Mouse (Mus musculus): ENCODE results near the gene Olfr963. TPM values are rescaled to one million over a fixed set of nuclear protein-coding genes. Genes with fewer than 3 reads are reported as not detected.

Olfr963 gene
- polyA plus RNA-seq, 1 experiment, result not detected

GRCm38 (mm10) chr9:39708958-39709357 is 42.0 kb downstream of the Olfr963 start:
- H3K4me3 ChIP-seq (ENCODE audit: control insufficient read depth, low read depth, low read length), result no peak overlapping the region
- no peak overlapping the region for H3K27ac ChIP-seq (ENCODE audit: control insufficient read depth, insufficient read depth, low read depth, low read length)
- H3K27me3 ChIP-seq (ENCODE audit: control insufficient read depth, insufficient read depth, low read length), result no peaks in the 10 kb centered on the region
- H3K36me3 ChIP-seq (ENCODE audit: control insufficient read depth, insufficient read depth, low read length), result no peaks in the 10 kb centered on the region
- TF ChIP-seq POLR2A (IDR thresholded peaks at IDR 0.05; ENCODE audit: control insufficient read depth, low read depth, low read length) (no peak), CTCF (IDR thresholded peaks at IDR 0.05; ENCODE audit: control insufficient read depth, insufficient read depth, insufficient replicate concordance, low read depth, low read length) (no peak)
- no peaks in the 10 kb centered on the region for H3K4me1 ChIP-seq (ENCODE audit: control insufficient read depth, insufficient read depth, low read length)

GRCm38 (mm10) chr9:39711053-39711452 is 44.0 kb downstream of the Olfr963 start, which contains the start of gene Olfr965:
Gene Olfr965, plus strand, starts transcription at chr9:39711353.
- no peaks in the 10 kb centered on the region for H3K4me1 ChIP-seq (ENCODE audit: control insufficient read depth, insufficient read depth, low read length)
- no peaks in the 10 kb centered on the region for H3K36me3 ChIP-seq (ENCODE audit: control insufficient read depth, insufficient read depth, low read length)
- TF ChIP-seq POLR2A (IDR thresholded peaks at IDR 0.05; ENCODE audit: control insufficient read depth, low read depth, low read length), result no peak
- no peak for TF ChIP-seq CTCF (IDR thresholded peaks at IDR 0.05; ENCODE audit: control insufficient read depth, insufficient read depth, insufficient replicate concordance, low read depth, low read length)
- H3K27me3 ChIP-seq (ENCODE audit: control insufficient read depth, insufficient read depth, low read length), result no peaks in the 10 kb centered on the region
- no peak within 1 kb of the TSS for H3K27ac ChIP-seq (ENCODE audit: control insufficient read depth, insufficient read depth, low read depth, low read length)
- H3K4me3 ChIP-seq (ENCODE audit: control insufficient read depth, low read depth, low read length), result no peak within 1 kb of the TSS

Other genes starting within 250 kb of the Olfr963 start
- not detected in 2 replicates for gene Olfr952, start 240.1 kb upstream of the Olfr963 start, polyA plus RNA-seq (2012; rRNA removed)
- gene Olfr954, start 210.5 kb upstream of the Olfr963 start, polyA plus RNA-seq (2012; rRNA removed), result not detected in 2 replicates
- gene Olfr955, start 195.3 kb upstream of the Olfr963 start, polyA plus RNA-seq (2012; rRNA removed), result not detected in 2 replicates
- gene Olfr44, start 173.2 kb upstream of the Olfr963 start, polyA plus RNA-seq (2012; rRNA removed), result not detected in 2 replicates
- not detected in 2 replicates for gene Olfr957, start 151.4 kb upstream of the Olfr963 start, polyA plus RNA-seq (2012; rRNA removed)
- gene Olfr958, start 113.2 kb upstream of the Olfr963 start, polyA plus RNA-seq (2012; rRNA removed), result not detected in 2 replicates
- gene Olfr959, start 91.6 kb upstream of the Olfr963 start, polyA plus RNA-seq (2012; rRNA removed), result not detected in 2 replicates
- gene AW551984, start 62.8 kb upstream of the Olfr963 start, polyA plus RNA-seq (2012; rRNA removed), result 0.05 and 0.13 TPM in 2 replicates
- not detected in 2 replicates for gene Olfr148, start 56.5 kb upstream of the Olfr963 start, polyA plus RNA-seq (2012; rRNA removed)
- gene Olfr960, start 45.8 kb upstream of the Olfr963 start, polyA plus RNA-seq (2012; rRNA removed), result not detected in 2 replicates
- gene Olfr961, start 22.1 kb upstream of the Olfr963 start, polyA plus RNA-seq (2012; rRNA removed), result 0.10 TPM in 1 of 2 replicates, not detected in the other
- gene Olfr149, start 39.9 kb downstream of the Olfr963 start, polyA plus RNA-seq (2012; rRNA removed), result not detected in 2 replicates
- gene Olfr965, start 44.1 kb downstream of the Olfr963 start, polyA plus RNA-seq (2012; rRNA removed), result not detected in 2 replicates
- gene Olfr150, start 63.8 kb downstream of the Olfr963 start, polyA plus RNA-seq (2012; rRNA removed), result not detected in 2 replicates
- not detected in 2 replicates for gene Olfr967, start 79.0 kb downstream of the Olfr963 start, polyA plus RNA-seq (2012; rRNA removed)
- gene Olfr968, start 116.0 kb downstream of the Olfr963 start, polyA plus RNA-seq (2012; rRNA removed), result not detected in 2 replicates
- not detected in 2 replicates for gene Olfr969, start 123.7 kb downstream of the Olfr963 start, polyA plus RNA-seq (2012; rRNA removed)
- not detected in 2 replicates for gene Olfr970, start 141.7 kb downstream of the Olfr963 start, polyA plus RNA-seq (2012; rRNA removed)
- gene Olfr971, start 169.7 kb downstream of the Olfr963 start, polyA plus RNA-seq (2012; rRNA removed), result not detected in 2 replicates
- not detected in 2 replicates for gene Olfr972, start 199.2 kb downstream of the Olfr963 start, polyA plus RNA-seq (2012; rRNA removed)
- not detected in 2 replicates for gene Olfr229, start 240.1 kb downstream of the Olfr963 start, polyA plus RNA-seq (2012; rRNA removed)

Measured in testis, adult 2 months (tissue).